Comparison of ENCODE assay signal across 8 mouse cellular contexts in genomic region chr11:51606447-51607095, GRCm38 (mm10). TPM values are rescaled to one million over a fixed set of nuclear protein-coding genes. Genes with fewer than 3 reads are reported as not detected.
A peak's percentile ranks its signal among the peaks of the same experiment; 100 is the strongest.
DNase-seq lines count a peak whose midpoint lies in the region; ATAC-seq and TF ChIP-seq lines count a peak whose summit lies in the region.

Hnrnpab (minus strand) TSS chr11:51606847.

- H3K27me3 ChIP-seq in forebrain, embryonic 15.5 days, result no peaks in the 10 kb centered on the region

- no peaks in the 10 kb centered on the region for H3K9me3 ChIP-seq in forebrain, embryonic 15.5 days

- DNase-seq in ES-CJ7 (ENCODE audit: low read depth, low spot score), result peak; percentile 98
- peak; percentile 97 for DNase-seq in cerebellum, adult 11 months
- peak; percentile 97 for DNase-seq in heart, postnatal 25 days (ENCODE audit: low spot score)
- peak; percentile 96 to 99 for DNase-seq in layer of hippocampus, adult 18-20 months (ENCODE audit: low spot score in 2 of 2)
- DNase-seq in lung, adult 2 months, result peak; percentile 97
- peak; percentile 92 to 97 for DNase-seq in thymus, adult 18-20 months

- ATAC-seq in forebrain, embryonic 15.5 days (replicated peaks), result peak; percentile 96
- ATAC-seq in neutrophil, adult 5-6 weeks (ENCODE audit: extremely low read depth, insufficient number of reproducible peaks, low FRiP score, poor library complexity, severe bottlenecking), result peak; percentile 97

- peaks cover 35% of the 10 kb centered on the region for H3K36me3 ChIP-seq in forebrain, embryonic 15.5 days

- peak within 1 kb of the TSS; percentile 74 for H3K4me2 ChIP-seq in forebrain, embryonic 15.5 days (replicated peaks)

- peak within 1 kb of the TSS; percentile 95 for H3K27ac ChIP-seq in forebrain, embryonic 15.5 days (replicated peaks)

- H3K9ac ChIP-seq in forebrain, embryonic 15.5 days (replicated peaks), result peak within 1 kb of the TSS; percentile 99

- peaks cover 45% of the 10 kb centered on the region for H3K4me1 ChIP-seq in forebrain, embryonic 15.5 days
- peaks cover 6% of the 10 kb centered on the region for H3K4me1 ChIP-seq in lung, adult 2 months (ENCODE audit: control insufficient read depth, insufficient read depth, low read length)

- peak; percentile 100 for TF ChIP-seq POLR2A in lung, adult 2 months (IDR thresholded peaks at IDR 0.05; ENCODE audit: borderline replicate concordance, extremely low read depth, low read depth, low read length)

- intact Hi-C loops in heart, postnatal 25 days (cut with DNase I), result no loop called here

- TF ChIP-seq CTCF in lung, adult 2 months (IDR thresholded peaks at IDR 0.05; ENCODE audit: insufficient read depth, low read length), result no peak

- peak within 1 kb of the TSS; percentile 92 for H3K4me3 ChIP-seq in forebrain, embryonic 15.5 days
- peak within 1 kb of the TSS; percentile 76 for H3K4me3 ChIP-seq in lung, adult 2 months (replicated peaks; ENCODE audit: extremely low read depth, low read depth, low read length)

- under 1% methylated on average over 90 of the region's 91 CpGs for WGBS in forebrain, embryonic 15.5 days
- under 1% methylated on average over 89 of the region's 91 CpGs for WGBS in lung, adult 2 months

RNA-seq across cellular contexts. Expression of gene Hnrnpab, which starts in this region (rescaled TPM):
- 588 and 604 TPM in 2 replicates for polyA plus RNA-seq in forebrain, embryonic 15.5 days (2015; fragmentation: Nextera tagmentation; extraction: Ambion mirVana)
- 100 to 1,000 TPM; 134 to 142 TPM for total RNA-seq in heart, postnatal 25 days (2021)
- 100 to 1,000 TPM; 149 to 157 TPM for total RNA-seq in layer of hippocampus, adult 18-20 months (2021)
- 174 and 289 TPM in 2 replicates for polyA plus RNA-seq in lung, adult 2 months (2012; rRNA removed)
- 203 and 213 TPM in 2 replicates for total RNA-seq in neutrophil, adult 5-6 weeks (2017)

Comparison
In these comparisons a context has a peak if more than half of its experiments do, and no peak if none do; other contexts are left out.
1. Peak in every context shown above with its lines: DNase-seq, ATAC-seq, H3K4me3 ChIP-seq and H3K27ac ChIP-seq.